Mouse (Mus musculus) cerebellum, adult 2 months (tissue): Measurements from ENCODE around the gene Actr2.

Source experiments
- CTCF ChIP-seq: fragments of 200-500 bp; IDR thresholded peaks from 2 replicates; pipeline ENCODE4 v1.5.1; 2011; ENCODE audit warnings: low read depth, mild to moderate bottlenecking, control low read depth, low read length, moderate library complexity, borderline replicate concordance; ENCODE audit not compliant: insufficient read depth
- POLR2A ChIP-seq: fragments of 200-500 bp; IDR thresholded peaks from 2 replicates; pipeline ENCODE4 v1.6.1; 2011; ENCODE audit warnings: low read length, control low read depth, borderline replicate concordance; ENCODE audit not compliant: insufficient read depth

DNA sequence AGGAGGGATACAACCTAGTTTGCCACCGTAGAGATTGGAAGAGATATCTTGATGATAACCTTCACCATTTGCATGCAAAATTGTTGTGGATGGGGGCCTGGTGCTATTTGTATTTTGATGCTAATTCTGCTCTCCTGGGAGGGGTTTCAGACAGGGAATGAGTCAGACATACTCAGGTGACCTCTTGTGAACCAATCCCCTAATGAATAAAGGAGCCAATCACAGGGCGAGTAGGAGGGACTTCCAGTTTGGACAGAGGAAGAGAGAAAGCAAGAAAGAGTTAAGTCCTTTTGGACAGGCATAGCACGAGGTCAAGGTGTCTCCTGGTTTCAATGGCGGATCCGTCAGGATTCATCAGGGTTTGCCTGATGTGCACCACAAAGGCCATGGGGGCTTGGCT, 27.6 kb upstream of the Actr2 start:
- TF ChIP-seq POLR2A (no peak), CTCF (no peak)
